Mouse (Mus musculus): ENCODE data around the gene A2m.

The A2m gene

GRCm38 (mm10) chr6:121635076-121635475, at the start of gene A2m:
Gene A2m, plus strand, starts transcription at chr6:121635376.
- DNase-seq (ENCODE audit: low spot score): no peak

GRCm38 (mm10) chr6:121590131-121590530, 45.0 kb upstream of the A2m start:
- no peak for DNase-seq (ENCODE audit: low spot score)

DNA sequence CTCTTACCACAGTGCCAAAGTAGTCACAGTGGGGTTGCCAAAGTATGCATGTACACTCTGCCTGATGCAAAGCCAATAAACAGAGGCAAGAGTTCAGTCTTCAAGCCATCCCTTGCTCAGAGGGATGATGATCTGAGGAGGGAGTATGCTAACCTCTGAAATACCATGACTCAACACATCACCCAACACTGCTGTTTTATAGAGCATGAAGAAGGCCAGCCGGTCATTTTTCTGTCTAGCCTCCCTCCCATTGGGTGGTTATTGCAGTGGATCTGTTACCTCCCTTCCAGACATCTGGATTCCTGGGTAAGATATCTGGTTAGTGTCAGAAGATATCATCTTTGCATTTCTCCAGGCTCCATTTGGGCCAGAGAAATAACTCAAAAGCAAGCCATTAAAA, 34.2 kb upstream of the A2m start:
- DNase-seq (ENCODE audit: low spot score): no peak

DNA sequence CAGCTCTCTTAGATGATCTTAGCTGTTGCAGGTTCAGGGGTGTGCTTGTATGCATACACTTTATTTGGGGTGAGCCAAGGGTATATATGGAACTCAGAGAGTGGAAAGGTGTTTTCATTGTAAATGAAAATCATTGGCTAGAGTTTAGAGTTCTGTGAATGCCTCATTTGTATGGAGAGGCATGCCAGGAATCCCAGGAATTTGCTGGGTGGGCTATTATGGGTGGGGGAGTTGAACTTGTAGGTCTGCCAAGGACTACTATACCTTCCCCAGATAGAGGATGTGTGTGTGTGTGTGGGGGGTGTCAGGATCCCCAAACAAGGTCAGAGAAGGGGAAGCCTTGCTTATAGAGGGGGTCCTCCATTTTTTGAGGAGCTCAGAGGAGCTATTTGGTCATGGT, 27.3 kb upstream of the A2m start:
- no peak for DNase-seq (ENCODE audit: low spot score)

DNA sequence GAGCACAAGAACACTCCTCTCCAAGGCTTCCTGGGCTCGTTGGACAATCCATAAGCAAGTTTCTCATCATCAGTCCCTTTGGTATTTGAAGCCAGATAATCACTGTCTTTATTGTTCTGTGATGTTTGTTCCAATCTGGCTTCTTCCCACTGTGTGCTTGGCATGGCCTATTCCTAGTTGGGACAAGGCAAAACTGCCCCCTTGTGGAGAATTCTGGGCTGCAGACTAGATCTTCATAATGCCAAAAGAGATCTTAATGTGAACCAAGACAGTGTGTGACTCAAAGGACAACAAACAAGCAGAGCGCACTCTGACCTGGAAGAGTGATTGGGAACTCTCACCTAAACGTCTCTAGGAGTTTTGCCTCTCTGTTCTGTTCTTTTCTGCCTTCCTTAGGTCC, 23.4 kb upstream of the A2m start:
- DNase-seq (ENCODE audit: low spot score): no peak

- DNase-seq (ENCODE audit: low spot score): no peak
These were observed 17.7 kb upstream of the A2m start for GRCm38 (mm10) chr6:121617476-121617875.

- no peak for DNase-seq (ENCODE audit: low spot score)
These were observed 12.7 kb upstream of the A2m start for GRCm38 (mm10) chr6:121622525-121622924.

DNA sequence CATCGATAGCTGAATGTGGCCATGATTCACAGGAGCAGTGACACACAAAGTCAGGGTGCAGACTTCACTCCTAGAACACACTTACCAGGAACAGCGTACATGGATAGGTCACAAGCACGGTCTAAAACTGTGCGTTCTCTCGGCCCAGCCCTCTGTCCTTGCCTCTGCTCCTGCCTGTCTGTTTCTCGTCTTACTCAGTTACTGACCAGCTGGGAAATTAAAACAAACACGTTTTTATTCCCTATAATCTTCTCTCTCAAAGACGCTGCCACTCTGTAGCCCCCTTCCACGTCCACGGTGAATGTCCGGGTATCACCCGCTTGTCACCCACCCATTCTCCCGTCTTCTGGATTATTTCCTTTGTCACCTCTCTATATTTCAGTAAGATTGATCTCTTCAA, 656 bp upstream of the A2m start:
- DNase-seq (ENCODE audit: low spot score): no peak

DNA sequence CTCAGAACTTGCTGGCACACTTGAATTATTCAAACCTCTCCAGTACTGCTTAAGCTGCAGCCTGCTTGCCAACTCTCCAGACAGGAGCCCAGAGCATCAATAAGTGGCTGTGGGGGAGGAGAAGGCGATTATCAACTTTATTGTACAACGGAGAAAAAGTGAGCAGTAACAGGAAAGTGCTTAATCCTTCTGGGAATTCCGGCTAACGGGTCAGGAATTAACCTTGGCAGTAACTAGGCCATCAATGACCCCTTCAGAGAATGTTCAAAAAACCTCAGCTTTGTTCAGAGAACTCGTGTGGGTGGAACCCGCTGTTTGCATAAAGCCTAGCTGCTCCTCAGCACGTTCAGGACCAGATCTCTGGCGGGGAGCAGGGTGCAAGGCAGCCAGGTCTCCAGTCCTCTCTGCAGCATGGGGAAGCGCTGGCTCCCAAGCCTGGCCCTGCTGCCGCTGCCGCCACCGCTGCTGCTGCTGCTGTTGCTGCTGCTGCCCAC, 749 bp downstream of the A2m start:
- DNase-seq (ENCODE audit: low spot score): no peak

DNA sequence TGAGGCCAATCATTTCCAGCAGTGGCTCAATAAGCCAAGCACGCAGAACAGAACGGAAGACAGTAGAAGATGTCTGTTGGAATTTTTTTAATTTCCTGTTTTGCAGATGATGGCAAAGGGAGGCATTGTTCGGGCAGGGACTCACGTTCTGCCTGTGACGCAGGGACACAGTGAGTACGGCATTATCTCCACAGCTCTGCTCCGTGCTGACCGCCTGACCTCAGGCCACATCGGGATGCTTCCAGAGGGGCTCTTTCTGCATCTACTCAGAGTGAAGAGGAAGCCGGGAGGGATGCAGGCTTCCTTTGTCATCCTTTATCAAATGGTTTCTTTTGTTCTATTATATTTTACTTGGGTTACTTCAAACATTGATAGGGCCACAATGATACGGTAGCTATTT, 13.3 kb downstream of the A2m start:
- no peak for DNase-seq (ENCODE audit: low spot score)

All from urinary bladder, postnatal 10 days (tissue).